Mouse (Mus musculus): Measurements from ENCODE around the gene Pla2g4e. TPM values are rescaled to one million over a fixed set of nuclear protein-coding genes. Genes with fewer than 3 reads are reported as not detected.
"Not testable (repeated sequence)": the region's sequence is repeated elsewhere in the genome, so short reads cannot be mapped to it uniquely, and the experiment has no call there.

Gene Pla2g4e
- polyA plus RNA-seq, 1 experiment from 2014 or later: 2.6 TPM

- H3K4me2 ChIP-seq (ENCODE audit: low read length): no peak overlapping the region
These were observed 16.2 kb upstream of the Pla2g4e start for GRCm38 (mm10) chr2:120261346-120261745.

GRCm38 (mm10) chr2:120256259-120256658, 11.1 kb upstream of the Pla2g4e start:
- ATAC-seq (ENCODE audit: insufficient number of reproducible peaks, insufficient read depth, low FRiP score, low read depth): no peak
- H3K27ac ChIP-seq (replicated peaks in 1 of 2; ENCODE audit: control insufficient read depth in 1 of 2, insufficient read depth in 1 of 2, low read depth in 2 of 2, low read length in 2 of 2): no peak overlapping the region
- no peak overlapping the region for H3K4me2 ChIP-seq (ENCODE audit: low read length)
- no peak overlapping the region for H3K4me3 ChIP-seq (ENCODE audit: control insufficient read depth in 1 of 2, insufficient read depth in 1 of 2, low read depth in 1 of 2, low read length in 2 of 2)
- no peak overlapping the region for H3K9ac ChIP-seq (ENCODE audit: low read length)
- no peaks in the 10 kb centered on the region; the same call in 1 of the 2 replicates for H3K9me3 ChIP-seq (ENCODE audit: control insufficient read depth, low read length)
- no peaks in the 10 kb centered on the region for H3K4me1 ChIP-seq (ENCODE audit: control insufficient read depth in 2 of 2, insufficient read depth in 2 of 2, low read length in 2 of 2)
- H3K27me3 ChIP-seq (ENCODE audit: control insufficient read depth, insufficient read depth, low read length): no peaks in the 10 kb centered on the region
- no peaks in the 10 kb centered on the region for H3K36me3 ChIP-seq (ENCODE audit: control insufficient read depth, insufficient read depth, low read length)

More at GRCm38 (mm10) chr2:120261346-120261745, 16.2 kb upstream of the Pla2g4e start:
- Histone ChIP-seq H3K4me1 (ENCODE audit: control insufficient read depth in 2 of 2, insufficient read depth in 2 of 2, low read length in 2 of 2) (no peaks in the 10 kb centered on the region), H3K27me3 (ENCODE audit: control insufficient read depth, insufficient read depth, low read length) (no peaks in the 10 kb centered on the region), H3K9ac (ENCODE audit: low read length) (no peak overlapping the region), H3K4me3 (ENCODE audit: control insufficient read depth in 1 of 2, insufficient read depth in 1 of 2, low read depth in 1 of 2, low read length in 2 of 2) (no peak overlapping the region), H3K27ac (replicated peaks in 1 of 2; ENCODE audit: control insufficient read depth in 1 of 2, insufficient read depth in 1 of 2, low read depth in 2 of 2, low read length in 2 of 2) (no peak overlapping the region), H3K9me3 (ENCODE audit: control insufficient read depth, low read length) (no peaks in the 10 kb centered on the region; the same call in 1 of the 2 replicates), H3K36me3 (ENCODE audit: control insufficient read depth, insufficient read depth, low read length) (no peaks in the 10 kb centered on the region)
- 70% methylated on average over 3 of the region's 3 CpGs for WGBS
- ATAC-seq (ENCODE audit: insufficient number of reproducible peaks, insufficient read depth, low FRiP score, low read depth): no peak

- no peaks in the 10 kb centered on the region for H3K27me3 ChIP-seq (ENCODE audit: control insufficient read depth, insufficient read depth, low read length)
- no peak overlapping the region for H3K27ac ChIP-seq (replicated peaks in 1 of 2; ENCODE audit: control insufficient read depth in 1 of 2, insufficient read depth in 1 of 2, low read depth in 2 of 2, low read length in 2 of 2)
- H3K4me3 ChIP-seq (ENCODE audit: control insufficient read depth in 1 of 2, insufficient read depth in 1 of 2, low read depth in 1 of 2, low read length in 2 of 2): no peak overlapping the region
- H3K9ac ChIP-seq (ENCODE audit: low read length): no peak overlapping the region
- no peaks in the 10 kb centered on the region for H3K36me3 ChIP-seq (ENCODE audit: control insufficient read depth, insufficient read depth, low read length)
- ATAC-seq (ENCODE audit: insufficient number of reproducible peaks, insufficient read depth, low FRiP score, low read depth): no peak
- H3K9me3 ChIP-seq (ENCODE audit: control insufficient read depth, low read length): no peaks in the 10 kb centered on the region; the same call in 1 of the 2 replicates
- WGBS: 82% methylated on average over 6 of the region's 6 CpGs
- H3K4me1 ChIP-seq (ENCODE audit: control insufficient read depth in 2 of 2, insufficient read depth in 2 of 2, low read length in 2 of 2): no peaks in the 10 kb centered on the region
- no peak overlapping the region for H3K4me2 ChIP-seq (ENCODE audit: low read length)
These were observed 7.5 kb upstream of the Pla2g4e start for GRCm38 (mm10) chr2:120252644-120253043.

GRCm38 (mm10) chr2:120245421-120246016, 384 bp upstream of the Pla2g4e start:
- WGBS: 16% methylated on average over 9 of the region's 9 CpGs
- Histone ChIP-seq H3K9ac (ENCODE audit: low read length) (peak overlapping the region; percentile 73), H3K27ac (replicated peaks in 1 of 2; ENCODE audit: control insufficient read depth in 1 of 2, insufficient read depth in 1 of 2, low read depth in 2 of 2, low read length in 2 of 2) (peak overlapping the region; percentile 69 to 82)

GRCm38 (mm10) chr2:120243995-120244394, 1.1 kb downstream of the Pla2g4e start:
- no peaks in the 10 kb centered on the region for H3K9me3 ChIP-seq (ENCODE audit: control insufficient read depth, low read length)
- H3K27ac ChIP-seq (replicated peaks in 1 of 2; ENCODE audit: control insufficient read depth in 1 of 2, insufficient read depth in 1 of 2, low read depth in 2 of 2, low read length in 2 of 2): no peak overlapping the region
- ATAC-seq (ENCODE audit: insufficient number of reproducible peaks, insufficient read depth, low FRiP score, low read depth): no peak
- H3K36me3 ChIP-seq (ENCODE audit: control insufficient read depth, insufficient read depth, low read length): no peaks in the 10 kb centered on the region
- peak overlapping the region in 1 of 2 experiments; percentile 50; a peak in 3 of 4 replicates for H3K4me3 ChIP-seq (ENCODE audit: control insufficient read depth in 1 of 2, insufficient read depth in 1 of 2, low read depth in 1 of 2, low read length in 2 of 2)
- H3K27me3 ChIP-seq (ENCODE audit: control insufficient read depth, insufficient read depth, low read length): no peaks in the 10 kb centered on the region
- peak overlapping the region; percentile 66 for H3K4me2 ChIP-seq (ENCODE audit: low read length)
- H3K4me1 ChIP-seq (ENCODE audit: control insufficient read depth in 2 of 2, insufficient read depth in 2 of 2, low read length in 2 of 2): peaks cover 6 to 11% of the 10 kb centered on the region in 2 experiments; a peak in 2 of 4 replicates
- WGBS: 82% methylated on average over 2 of the region's 2 CpGs
- H3K9ac ChIP-seq (ENCODE audit: low read length): no peak overlapping the region

More at GRCm38 (mm10) chr2:120245421-120246016, 384 bp upstream of the Pla2g4e start:
- ATAC-seq (ENCODE audit: insufficient number of reproducible peaks, insufficient read depth, low FRiP score, low read depth): no peak
- H3K9me3 ChIP-seq (ENCODE audit: control insufficient read depth, low read length): no peaks in the 10 kb centered on the region
- H3K27me3 ChIP-seq (ENCODE audit: control insufficient read depth, insufficient read depth, low read length): no peaks in the 10 kb centered on the region
- no peaks in the 10 kb centered on the region for H3K36me3 ChIP-seq (ENCODE audit: control insufficient read depth, insufficient read depth, low read length)
- peak overlapping the region; percentile 66 for H3K4me2 ChIP-seq (ENCODE audit: low read length)
- peak overlapping the region; percentile 50 to 53 for H3K4me3 ChIP-seq (ENCODE audit: control insufficient read depth in 1 of 2, insufficient read depth in 1 of 2, low read depth in 1 of 2, low read length in 2 of 2)
- peaks cover 6 to 11% of the 10 kb centered on the region in 2 experiments; a peak in 2 of 4 replicates for H3K4me1 ChIP-seq (ENCODE audit: control insufficient read depth in 2 of 2, insufficient read depth in 2 of 2, low read length in 2 of 2)

- H3K9me3 ChIP-seq (ENCODE audit: control insufficient read depth, low read length): no peaks in the 10 kb centered on the region
- peak overlapping the region; percentile 66 for H3K4me2 ChIP-seq (ENCODE audit: low read length)
- no peaks in the 10 kb centered on the region for H3K27me3 ChIP-seq (ENCODE audit: control insufficient read depth, insufficient read depth, low read length)
- no peak overlapping the region for H3K9ac ChIP-seq (ENCODE audit: low read length)
- H3K4me1 ChIP-seq (ENCODE audit: control insufficient read depth in 2 of 2, insufficient read depth in 2 of 2, low read length in 2 of 2): peaks cover 6 to 11% of the 10 kb centered on the region in 2 experiments; a peak in 2 of 4 replicates
- no peaks in the 10 kb centered on the region for H3K36me3 ChIP-seq (ENCODE audit: control insufficient read depth, insufficient read depth, low read length)
- WGBS: 79% methylated on average over 5 of the region's 5 CpGs
- ATAC-seq (ENCODE audit: insufficient number of reproducible peaks, insufficient read depth, low FRiP score, low read depth): no peak
- no peak overlapping the region for H3K4me3 ChIP-seq (ENCODE audit: control insufficient read depth in 1 of 2, insufficient read depth in 1 of 2, low read depth in 1 of 2, low read length in 2 of 2)
- no peak overlapping the region for H3K27ac ChIP-seq (replicated peaks in 1 of 2; ENCODE audit: control insufficient read depth in 1 of 2, insufficient read depth in 1 of 2, low read depth in 2 of 2, low read length in 2 of 2)
These were observed 2.2 kb downstream of the Pla2g4e start for GRCm38 (mm10) chr2:120242791-120243467.

GRCm38 (mm10) chr2:120238733-120239132, 6.4 kb downstream of the Pla2g4e start:
- not testable (repeated sequence) for H3K4me2 ChIP-seq (ENCODE audit: low read length); H3K9ac ChIP-seq (ENCODE audit: low read length); H3K27me3 ChIP-seq (ENCODE audit: control insufficient read depth, insufficient read depth, low read length); H3K36me3 ChIP-seq (ENCODE audit: control insufficient read depth, insufficient read depth, low read length); H3K9me3 ChIP-seq (ENCODE audit: control insufficient read depth, low read length); ATAC-seq (ENCODE audit: insufficient number of reproducible peaks, insufficient read depth, low FRiP score, low read depth); H3K27ac ChIP-seq (replicated peaks in 1 of 2; ENCODE audit: control insufficient read depth in 1 of 2, insufficient read depth in 1 of 2, low read depth in 2 of 2, low read length in 2 of 2); H3K4me3 ChIP-seq (ENCODE audit: control insufficient read depth in 1 of 2, insufficient read depth in 1 of 2, low read depth in 1 of 2, low read length in 2 of 2)
- WGBS: 88% methylated on average over 7 of the region's 9 CpGs
- peaks cover 6 to 14% of the 10 kb centered on the region in 2 experiments for H3K4me1 ChIP-seq (ENCODE audit: control insufficient read depth in 2 of 2, insufficient read depth in 2 of 2, low read length in 2 of 2)

All from heart, embryonic 14.5 days (tissue).